Mouse (Mus musculus): ENCODE data around the gene Cdk5r2.

DNA sequence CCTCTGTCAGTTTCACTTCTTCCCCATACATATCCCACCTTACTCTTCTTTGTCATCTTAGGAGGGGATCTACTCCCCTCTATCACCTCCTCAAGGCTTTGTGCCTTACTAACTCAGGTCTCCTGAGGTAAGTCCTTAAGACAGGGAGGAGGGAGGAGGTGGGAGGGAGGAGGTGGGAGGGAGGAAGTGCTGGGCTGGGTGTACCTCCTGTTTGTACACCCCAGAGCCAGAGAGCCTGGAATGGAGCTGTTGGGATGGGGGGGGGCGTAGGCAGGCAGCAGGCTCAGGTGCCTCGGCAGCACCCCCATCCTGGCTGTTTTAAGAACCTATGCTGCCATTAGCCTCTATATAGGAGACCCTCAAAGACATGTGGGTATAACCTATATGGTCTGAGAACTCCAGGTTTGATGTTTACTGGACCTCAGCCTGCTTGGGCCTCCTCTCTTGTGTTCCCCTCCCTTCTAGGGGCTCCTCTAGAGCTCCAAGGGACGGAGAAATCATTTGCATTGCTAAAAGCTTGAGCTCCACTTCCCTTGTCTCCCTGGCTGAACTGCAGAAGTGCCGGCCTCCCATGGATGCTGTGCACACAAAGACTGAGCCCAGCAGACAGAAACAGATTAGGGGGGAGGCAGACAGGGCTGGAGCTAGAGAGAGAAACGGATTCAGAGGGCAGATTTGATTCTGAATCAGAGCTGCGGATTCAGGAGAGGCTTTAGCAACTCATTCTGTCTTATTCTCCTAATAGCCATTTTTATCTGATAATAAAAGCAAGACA is 3.5 kb upstream of the Cdk5r2 start:
- TF ChIP-seq CTCF (IDR thresholded peaks at IDR 0.05; ENCODE audit: insufficient read depth, low read length) (no peak), POLR2A (IDR thresholded peaks at IDR 0.05; ENCODE audit: borderline replicate concordance, extremely low read depth, low read depth, low read length) (no peak)
